Mouse (Mus musculus) mouse trophoblast stem cell (cell line): ENCODE measurements at regions not wholly inside any gene's neighbourhood (a gene's known extent, or its start where the extent isn't known, plus 50 kb on each side); places are given as distances from the start of the nearest gene placed in this dataset.
"Not testable (repeated sequence)": the region's sequence is repeated elsewhere in the genome, so short reads cannot be mapped to it uniquely, and the experiment has no call there.

ENCODE experiments used
- in situ Hi-C, 2 experiments: fragments of 300-500 bp; cut with MseI, MboI; formaldehyde crosslinking; loops; 2 replicates in 1 of 2; 3 replicates in 1 of 2; pipeline ENCODE4 v1.15.1; 2025

DNA sequence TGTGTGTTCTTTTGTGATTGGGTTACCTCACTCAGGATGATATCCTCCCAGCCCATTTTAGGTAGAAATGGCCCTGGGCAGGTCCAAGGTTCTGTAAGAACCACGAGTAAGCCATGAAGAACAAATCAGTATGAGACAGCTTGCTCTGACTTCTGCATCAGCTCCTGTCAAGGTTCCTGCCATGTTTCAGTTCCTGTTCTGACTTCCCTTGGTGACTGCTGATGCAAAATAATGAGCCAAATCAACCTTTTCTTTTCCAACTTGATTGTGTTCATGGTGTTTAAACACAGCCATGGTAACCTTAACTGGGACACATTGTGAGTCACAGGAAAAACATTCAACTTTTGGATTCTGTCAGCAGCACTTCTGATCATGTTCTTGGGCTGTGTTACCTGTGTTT lies 667.4 kb upstream of the Igfbp7 start:
- in situ Hi-C loops, result no loop called here

DNA sequence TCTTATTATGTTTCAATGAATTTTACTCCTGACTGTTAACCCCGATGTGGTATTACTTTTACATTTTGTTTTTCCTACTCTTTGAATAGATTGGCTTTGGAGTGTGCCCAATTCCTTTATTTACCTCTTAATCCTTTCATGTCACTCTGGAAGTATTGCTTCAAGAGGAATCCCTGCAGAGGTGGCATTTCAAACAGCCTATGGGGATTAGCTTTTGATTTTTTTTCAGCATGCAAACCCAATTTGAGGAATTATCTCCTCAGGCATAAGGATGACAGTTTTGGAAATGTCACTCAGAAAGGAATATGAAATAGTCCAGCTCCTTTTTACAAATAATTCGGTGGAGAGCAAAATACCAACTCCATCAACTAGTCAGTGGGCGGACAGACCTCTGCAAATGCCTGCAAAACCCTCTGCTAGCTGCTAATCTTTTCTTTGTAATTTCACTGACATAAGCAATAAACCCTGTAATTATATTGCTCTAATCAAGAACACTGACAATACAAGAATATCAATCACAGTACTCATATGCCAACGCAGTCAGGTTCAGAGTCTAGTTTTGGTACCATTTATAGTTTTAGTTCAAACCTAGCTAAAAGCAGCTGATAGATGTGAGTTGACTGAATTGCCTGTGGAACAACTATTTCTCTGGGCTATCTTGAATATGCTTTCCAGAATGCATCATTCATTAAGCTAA lies 624.9 kb upstream of the Igfbp7 start:
- in situ Hi-C loops, result no loop called here

DNA sequence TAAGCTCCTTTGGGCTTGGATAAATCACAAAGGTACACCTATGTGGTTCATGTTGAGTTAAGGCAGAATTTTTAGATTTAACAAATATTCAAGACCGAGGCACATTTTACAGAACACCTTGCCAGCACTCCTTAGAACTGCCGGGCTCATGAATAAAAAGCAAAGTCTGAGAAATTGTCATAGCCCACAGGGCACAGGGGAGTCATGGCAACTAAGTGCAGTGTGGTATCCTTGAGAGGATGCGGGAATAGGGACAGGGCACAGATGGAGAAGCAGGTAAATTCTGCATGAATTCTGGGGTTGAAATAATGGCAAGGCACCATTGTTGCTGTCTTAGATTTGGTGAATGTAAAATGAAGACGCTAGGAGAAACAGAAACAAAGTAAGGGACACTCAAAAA lies 609.7 kb upstream of the Igfbp7 start:
- in situ Hi-C loops, result no loop called here

DNA sequence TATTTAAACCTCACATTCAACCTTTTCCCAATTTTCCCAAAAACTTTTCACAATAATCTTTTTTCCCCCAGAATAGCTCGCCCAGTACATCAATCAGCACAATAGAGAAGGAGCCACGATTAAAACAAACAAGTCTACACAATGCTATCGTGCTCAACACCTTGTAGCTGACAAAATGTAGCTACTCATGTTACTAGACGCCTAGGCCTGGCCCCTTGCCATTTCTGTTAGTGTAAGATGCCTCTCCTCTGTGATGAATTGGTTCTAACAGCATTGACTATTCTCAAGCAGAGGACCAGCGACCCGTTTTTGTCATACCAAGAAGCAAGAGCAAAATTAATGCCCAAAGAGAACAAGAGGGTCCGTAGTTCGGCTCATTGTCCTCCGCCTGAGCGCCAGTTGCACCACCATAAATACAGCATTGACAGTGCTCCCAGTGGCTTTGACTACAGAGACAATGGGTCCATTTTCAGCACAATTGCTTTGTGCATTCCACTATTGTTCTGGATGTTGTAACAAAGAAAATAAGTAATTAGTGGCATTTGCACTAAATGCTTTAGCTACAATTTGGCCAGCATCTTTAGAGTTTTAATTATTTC lies 578.7 kb upstream of the Igfbp7 start:
- in situ Hi-C loops, result no loop called here

DNA sequence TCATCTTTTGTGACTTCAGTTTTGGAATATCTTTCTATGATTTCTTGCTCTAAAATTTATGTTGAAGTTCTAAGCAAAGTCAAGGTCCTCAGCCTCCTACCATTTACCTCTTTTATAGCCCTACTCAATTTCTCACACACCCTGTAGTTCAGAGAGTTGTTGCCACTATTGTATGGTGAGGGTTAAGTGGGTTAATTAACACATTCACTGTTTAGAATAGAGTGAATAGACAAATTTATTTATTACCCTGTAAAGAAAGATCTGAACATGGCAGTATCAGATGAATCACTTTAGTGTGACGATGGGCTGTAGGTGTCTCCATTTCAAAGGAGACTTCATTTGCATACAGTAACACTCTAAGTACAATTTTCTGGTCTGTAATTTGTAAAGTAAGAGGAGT lies 577.4 kb upstream of the Igfbp7 start:
- in situ Hi-C loops, result no loop called here

DNA sequence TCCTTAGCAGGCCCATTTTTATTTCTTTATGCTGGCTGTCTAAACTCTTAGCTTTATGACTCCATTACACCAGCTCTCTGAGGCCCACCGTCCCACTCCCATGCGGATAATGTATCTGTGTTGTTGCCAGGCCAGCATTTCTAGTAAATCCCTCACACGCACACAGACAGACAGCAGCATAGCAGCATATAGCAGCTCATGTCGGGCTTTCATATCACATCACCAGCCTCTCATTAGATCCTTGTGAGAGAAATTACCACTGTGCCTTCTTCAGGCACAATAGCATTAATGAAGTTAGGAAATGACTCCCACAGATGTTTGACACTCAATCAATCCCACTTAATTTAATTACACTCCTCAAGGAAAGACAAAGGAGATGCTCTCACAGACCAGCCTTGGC lies 532.2 kb upstream of the Igfbp7 start:
- in situ Hi-C loops, result not testable (repeated sequence)

DNA sequence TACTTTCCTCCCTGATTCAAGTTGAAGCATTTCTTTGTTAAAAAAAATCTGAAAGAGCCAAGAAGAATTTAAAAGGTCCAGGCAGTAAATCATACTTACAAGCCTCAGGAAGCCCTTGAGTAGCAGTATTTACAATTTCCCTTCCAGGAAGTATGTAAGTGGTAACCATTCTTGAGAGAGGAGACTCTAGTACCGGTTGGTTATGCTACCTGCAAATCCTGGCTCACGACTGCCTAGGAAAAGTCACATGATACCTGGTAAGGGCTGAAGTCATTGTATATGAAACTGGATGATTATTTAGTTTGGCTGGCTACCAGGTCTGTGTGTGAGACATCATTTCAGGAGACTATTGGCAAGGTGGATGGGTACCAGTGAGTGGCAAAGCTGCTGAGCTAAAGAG lies 524.0 kb upstream of the Igfbp7 start:
- in situ Hi-C loops, result no loop called here

DNA sequence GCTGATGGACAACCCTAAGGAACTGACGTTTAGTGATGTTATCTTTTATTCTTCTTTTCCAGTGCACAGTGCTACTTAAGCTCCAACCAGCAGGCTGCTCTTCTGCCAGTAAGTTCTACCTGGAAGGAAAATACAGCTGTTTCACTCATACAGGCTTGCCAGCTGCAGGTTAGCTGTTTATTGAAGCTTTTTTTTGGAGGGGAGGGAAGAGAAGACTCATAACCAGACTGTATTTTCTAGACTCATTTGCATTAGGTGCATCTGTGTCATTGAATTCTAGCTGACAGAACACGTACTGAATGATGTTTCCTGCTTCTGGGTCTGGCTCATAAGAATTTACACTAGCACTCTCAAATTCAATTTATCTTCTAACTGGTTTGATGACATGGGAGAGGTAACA lies 513.3 kb upstream of the Igfbp7 start:
- in situ Hi-C loops, result no loop called here

DNA sequence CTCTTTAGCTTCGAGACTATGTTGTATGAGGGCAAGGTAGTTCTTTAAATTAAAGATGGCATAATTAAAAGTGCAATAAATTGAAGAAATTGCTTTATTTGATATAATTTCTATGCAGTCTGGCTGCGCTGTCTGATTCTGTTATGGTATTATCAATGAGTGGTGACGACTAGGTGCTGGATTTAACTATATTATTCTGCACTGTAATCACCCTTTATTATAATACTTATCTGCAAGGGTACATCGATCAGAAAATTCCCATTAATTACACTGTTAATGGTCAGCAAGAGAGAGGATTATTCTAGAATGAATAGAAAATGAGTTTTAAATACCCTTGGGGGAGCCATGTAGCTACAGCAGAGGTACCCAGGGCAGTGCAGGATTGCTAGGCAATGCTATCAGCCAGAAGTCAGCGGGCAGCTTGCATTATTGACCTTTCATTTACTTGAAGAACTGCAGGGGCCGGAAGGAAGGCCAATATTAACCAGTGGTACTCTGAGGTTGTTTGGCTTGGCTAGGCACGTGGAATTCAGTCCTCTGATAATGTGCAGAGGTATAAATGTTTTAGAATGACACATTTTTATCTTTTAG lies 509.3 kb upstream of the Igfbp7 start:
- in situ Hi-C loops, result no loop called here

DNA sequence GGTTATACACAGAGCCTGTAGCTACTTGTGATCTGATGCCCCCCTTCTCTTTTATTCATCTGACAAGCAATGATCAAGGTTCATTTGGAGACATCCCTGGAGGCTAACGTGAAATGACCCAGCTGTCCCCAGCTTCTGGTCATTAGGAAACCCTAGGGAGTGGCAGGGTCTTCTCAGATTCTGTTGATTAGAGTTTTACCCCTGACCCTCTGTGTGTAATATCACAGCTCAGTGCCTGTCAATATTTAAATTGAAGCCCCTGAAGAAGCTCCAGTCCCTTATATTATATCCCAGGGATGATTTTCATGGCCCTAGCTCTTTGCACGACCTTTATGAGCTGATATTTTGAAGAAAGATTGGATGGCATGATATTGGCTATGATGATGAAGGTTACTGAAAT lies 508.5 kb upstream of the Igfbp7 start:
- in situ Hi-C loops, result no loop called here

DNA sequence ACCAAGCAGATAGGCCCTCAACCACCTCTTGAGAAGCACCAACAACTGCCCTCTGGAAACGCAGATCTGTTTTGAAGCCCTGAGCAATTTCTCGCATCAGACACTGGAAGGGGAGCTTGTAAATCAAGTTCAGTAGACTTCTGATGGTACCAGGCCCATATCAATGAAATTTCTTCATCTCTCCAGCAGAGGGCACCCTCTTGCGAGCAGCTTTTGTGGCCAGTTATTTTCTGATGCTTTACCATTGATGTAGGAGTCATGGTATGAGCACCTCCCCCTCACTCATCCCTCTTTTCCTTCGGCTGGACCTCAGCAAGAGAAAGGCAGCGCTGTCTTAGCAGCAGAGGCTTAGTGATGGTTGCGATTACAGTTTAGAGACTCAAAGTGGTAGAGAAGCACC lies 501.4 kb upstream of the Igfbp7 start:
- in situ Hi-C loops, result no loop called here

DNA sequence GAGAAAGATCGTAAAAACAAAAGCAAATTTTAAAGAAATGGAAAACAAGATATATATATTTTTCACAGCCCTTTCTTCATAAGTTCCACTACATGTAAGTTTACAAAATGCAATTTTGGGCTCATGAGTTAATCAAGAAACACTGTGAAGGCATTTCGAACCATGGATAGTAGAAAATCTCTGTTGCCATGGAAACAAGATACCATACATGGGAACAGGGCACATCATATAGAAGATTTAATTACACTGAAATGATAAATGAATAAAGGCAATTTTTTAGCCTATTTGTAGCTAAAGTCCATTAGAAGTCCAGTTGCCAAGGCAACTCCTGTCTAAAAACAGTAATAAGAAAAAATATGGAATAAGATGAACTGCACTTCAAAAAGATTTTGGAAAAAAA lies 484.2 kb upstream of the Igfbp7 start:
- in situ Hi-C loops, result not testable (repeated sequence)

DNA sequence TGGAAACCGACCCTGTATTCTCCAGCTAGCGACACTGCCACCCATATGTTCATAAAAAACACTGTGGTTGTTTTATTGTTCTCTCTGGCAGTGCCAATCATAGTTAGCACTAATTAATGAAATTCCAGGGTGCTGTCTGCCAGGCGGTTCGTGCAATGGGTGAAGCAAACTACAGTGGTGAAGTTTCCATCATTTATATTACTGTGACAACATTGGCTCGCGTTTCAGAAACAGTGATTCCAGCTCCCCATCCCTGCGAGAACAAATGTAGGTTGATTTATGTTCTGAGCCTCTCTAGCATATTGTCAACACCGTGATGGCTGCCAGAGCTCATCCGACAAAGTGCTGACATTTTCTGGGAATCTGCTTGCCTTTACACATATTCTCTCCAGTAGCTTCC lies 480.7 kb upstream of the Igfbp7 start:
- in situ Hi-C loops, result no loop called here

DNA sequence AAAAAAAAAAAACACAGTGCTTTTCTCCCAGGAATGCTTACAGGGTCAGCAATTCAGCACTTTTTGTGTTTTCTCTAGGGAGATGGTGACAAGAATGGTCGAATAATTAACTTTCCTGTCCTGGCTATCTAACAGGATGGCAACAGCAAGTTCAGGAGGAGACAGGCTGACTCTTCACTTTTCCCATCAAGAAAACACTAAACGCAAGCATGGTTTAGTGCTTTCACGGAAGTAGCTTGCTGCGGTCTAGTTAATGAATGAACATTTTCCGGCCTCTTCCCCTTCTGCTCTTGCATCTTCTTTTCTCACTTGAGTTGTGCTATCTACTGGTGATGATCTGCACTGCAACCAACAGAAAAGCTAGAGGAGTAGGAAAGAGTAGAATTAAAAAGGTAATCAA lies 463.6 kb upstream of the Igfbp7 start:
- in situ Hi-C loops, result no loop called here

DNA sequence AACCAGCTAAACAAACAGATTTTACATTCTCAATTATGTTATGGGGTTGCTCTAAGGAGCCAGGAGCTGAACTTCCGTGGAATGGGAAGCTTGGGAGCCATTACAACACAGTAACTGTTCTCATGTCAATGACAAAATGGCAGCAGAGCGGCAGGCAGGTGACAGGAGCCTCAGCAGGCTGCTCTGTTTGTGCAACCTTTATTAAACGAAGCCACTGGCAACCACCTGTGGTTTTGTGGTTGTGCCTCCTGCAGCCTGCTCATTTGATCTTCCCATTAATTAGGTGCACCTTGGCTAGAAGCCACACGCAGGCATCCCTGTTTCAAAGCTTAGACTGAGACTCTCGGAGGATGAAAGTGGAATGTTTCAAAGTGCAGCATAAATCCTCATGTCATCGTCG lies 457.5 kb upstream of the Igfbp7 start:
- in situ Hi-C loops, result no loop called here

DNA sequence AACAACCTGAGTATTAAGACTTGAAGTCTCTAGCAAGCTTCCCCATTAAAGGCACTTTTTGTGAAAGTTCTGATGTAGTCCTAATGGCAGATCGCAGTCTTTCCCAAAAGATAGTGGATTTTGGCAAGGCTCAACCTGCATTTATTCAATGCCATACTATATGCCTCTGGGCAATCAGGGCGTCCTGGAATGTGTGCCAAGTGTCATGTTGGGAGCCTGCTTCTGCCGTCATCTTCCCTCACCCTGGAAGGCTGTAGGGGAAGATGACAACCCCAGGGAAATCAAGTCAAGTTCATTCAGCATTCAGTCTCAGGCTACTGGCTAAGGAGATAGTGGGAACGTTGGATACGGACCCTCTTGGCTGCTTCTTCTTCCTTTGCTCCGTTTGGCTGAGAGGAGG lies 447.4 kb upstream of the Igfbp7 start:
- in situ Hi-C loops, result no loop called here

DNA sequence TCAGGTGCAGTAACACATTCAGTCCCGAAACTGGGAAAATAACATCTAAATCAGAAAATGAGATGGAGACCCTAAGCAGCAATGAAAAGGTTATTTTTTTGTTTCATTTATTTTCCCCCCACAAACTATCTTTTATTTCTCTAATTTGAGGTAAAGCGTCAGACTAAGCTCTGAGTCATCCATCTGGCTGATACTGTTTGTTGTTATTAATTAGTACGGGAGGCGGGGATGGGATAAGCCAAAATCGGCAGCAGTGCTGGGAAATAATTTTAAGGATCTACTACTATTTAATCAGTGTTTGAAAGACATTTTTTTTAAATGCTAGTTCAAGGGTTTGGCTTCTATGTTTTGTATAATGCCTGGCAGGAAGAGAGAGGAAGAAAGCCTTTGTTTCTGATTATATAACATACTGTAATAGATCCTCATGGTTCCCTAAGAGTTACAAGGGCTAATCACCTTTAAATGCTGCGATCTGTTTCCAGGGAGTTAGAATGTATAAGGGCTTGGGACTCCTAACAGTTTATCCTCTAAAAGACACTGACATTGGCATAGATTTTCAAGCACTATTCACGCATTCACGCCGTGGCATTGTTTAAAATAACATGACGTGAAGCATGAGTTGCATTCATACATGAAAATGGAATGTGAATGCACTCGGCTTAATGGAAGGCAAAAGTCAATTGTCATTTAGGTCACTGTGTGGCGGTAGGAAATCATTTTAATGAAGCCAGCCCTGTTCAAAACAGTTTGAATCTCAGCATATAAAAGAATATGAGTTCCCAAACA lies 446.4 kb upstream of the Igfbp7 start:
- in situ Hi-C loops, result no loop called here

DNA sequence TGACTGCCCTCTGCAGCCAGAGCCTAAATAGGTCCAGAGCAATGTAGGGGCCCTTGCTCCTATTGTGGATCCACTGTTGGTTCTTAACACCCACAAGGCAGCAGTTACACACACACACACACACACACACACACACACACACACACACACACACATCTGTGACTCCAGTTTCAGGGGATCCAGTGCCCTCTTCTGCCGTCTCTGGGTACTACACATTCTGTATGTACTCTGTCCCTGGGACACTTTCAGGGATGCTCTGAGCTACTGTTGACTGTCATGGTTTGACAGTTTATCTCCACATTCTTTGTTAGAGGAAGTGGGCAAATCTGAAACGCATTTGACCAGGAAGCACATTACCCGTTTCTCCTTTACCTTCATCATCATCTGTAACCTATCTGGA lies 443.8 kb upstream of the Igfbp7 start:
- in situ Hi-C loops, result no loop called here

DNA sequence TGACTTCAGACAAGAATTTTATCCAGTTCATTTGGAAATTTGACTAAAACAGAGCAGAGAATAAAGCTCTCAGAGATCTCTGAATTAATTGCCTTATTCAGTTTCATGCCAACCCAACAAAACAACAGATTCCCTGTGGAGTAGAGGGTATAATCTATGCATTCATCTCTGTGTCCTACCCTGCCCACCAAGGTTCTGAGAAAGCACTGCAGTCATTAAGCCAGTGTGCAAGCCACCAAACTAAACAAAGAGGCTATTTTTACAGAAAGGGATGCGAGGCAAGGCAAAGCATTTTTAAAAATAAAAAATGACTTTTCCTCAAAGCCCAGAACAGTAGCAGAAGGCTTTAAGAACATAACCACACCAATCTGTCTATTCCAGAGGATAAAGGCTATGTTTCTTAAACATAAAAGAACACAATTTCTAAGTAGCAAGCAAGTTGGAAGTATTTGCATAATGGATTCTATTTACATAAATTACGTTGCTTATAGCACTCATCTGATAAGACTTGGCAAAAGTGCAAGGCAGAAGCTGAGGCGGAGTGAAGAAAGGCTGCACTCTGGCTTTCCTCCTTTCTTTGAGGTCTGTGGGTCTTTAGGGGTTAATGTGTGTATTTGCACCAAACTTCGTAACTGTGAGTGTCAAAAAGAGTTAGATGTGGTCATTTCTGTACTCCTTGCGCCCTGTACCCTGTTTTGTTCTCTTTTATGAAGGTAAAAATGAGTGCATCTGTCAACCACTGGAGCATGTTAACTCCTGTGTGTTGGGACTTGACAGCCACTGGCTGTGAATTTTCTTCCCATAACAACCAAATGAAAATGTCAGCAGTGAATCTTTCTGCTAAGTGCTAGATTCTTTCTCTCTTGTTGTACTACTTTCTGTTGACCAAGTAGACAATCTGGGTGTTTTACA lies 430.6 kb upstream of the Igfbp7 start:
- in situ Hi-C loops, result no loop called here

DNA sequence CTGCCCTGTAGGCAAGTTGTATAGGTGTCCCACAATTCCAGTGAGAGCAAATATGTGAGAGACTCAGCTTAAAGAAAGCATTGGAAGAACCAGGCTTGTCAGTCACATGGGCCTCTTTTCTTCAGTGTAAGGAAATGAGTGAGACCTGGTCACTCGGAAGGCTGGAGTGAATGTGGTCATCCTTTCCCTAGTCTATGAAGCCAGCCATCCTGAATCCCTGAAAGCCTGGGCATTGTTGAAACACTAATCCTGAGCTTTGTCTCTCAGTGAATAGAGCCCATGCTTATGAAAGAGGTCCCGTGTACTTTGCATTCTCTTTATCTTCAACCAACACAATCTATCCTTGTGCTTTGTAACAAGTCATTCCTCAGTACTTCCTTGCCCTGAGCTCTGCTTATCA lies 420.1 kb upstream of the Igfbp7 start:
- in situ Hi-C loops, result no loop called here

DNA sequence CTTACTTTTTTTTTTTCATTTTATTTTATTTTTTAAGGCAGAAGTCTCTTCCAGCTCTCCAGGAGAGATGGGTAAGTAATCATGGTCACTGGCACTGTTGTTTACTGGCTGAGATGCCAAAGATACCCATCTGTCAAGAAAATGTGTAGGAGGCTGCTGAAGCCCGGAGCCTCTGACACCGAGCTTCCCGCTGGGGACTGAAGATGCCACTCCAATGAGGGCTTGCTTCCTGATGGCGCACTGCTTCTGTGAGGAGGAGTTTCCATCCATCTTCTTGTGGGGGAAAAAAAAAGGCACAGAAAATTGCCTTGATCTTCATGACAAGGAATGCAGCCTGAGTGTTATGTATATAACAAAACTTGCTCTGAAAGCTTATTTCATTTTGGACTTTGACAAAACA lies 418.2 kb upstream of the Igfbp7 start:
- in situ Hi-C loops, result no loop called here
